Mouse (Mus musculus) olfactory bulb, adult 2 months (tissue): ENCODE data around the gene 4632433K11Rik.

ENCODE experiments used
- CTCF ChIP-seq: fragments of 200-500 bp; IDR thresholded peaks from 2 replicates; pipeline ENCODE4 v1.5.1; 2012; ENCODE audit warnings: low read depth, mild to moderate bottlenecking, low read length, moderate library complexity; ENCODE audit not compliant: insufficient read depth
- POLR2A ChIP-seq: fragments of 200-500 bp; IDR thresholded peaks from 2 replicates; pipeline ENCODE4 v1.6.1; 2012; ENCODE audit warnings: mild to moderate bottlenecking, low read depth, low read length, moderate library complexity; ENCODE audit not compliant: insufficient read depth

DNA sequence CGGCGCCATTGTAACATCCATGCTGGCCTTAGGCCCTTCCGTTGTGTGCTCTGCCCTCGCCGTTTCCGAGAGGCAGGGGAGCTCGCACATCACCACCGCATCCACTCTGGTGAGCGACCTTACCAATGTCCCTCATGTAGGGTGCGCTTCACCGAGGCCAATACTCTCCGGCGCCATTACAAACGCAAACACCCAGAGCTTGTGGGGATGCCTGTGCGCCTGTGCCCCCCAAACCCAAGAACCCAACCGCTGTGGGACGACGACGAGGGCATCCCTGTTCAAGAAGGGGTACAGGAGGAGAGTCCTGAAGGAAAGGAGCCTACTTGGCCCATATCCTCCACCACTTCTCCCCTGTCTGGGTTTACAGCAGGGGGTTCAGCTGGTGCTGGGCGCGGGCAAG, 16.0 kb upstream of the 4632433K11Rik start:
- TF ChIP-seq CTCF (no peak), POLR2A (no peak)
